Mouse (Mus musculus): ENCODE results near the gene Clec11a. TPM values are rescaled to one million over a fixed set of nuclear protein-coding genes. Genes with fewer than 3 reads are reported as not detected.

Gene Clec11a
- polyA plus RNA-seq (2014; fragmentation: Nextera tagmentation; extraction: Ambion mirVana) = 0.90 and 1.1 TPM in 2 replicates

DNA sequence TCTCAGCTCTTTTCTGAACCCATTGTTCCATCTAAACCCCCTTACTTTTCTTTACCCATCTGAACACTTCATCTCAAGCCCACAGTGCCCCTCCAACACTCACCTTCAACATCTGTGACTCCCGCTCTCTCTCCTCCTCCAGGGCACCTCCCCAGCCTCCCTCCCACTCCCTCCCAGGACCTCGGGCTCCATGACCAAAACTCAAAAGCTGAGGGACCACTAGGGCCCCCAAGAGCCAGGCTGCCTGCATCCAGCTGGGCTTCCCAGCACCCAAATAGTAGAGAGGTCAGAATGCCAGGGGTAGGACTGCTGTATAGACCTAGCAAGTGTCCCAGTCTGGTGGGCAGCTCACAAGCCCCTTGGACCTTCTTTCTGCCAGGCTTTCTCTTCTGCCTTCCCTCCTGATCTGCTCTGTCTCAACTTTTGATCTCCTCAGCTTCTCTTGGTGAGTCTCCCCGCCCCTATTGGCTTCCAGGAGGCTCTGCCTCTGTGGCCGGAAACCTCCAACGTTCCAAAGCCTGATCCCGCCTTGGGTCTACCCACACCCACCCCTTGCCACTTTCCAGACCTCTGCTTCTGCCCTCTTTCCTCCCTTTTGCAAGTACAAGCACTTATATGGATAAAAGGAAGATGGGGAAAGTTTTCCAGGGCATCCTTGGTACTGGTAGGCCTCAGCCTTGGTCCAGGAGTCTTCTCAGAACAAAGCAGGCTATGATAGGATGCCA is at the start of gene Clec11a:
Clec11a (minus strand) TSS at position 387 of the 725 bp plus-strand sequence.
- DNase-seq (ENCODE audit: low spot score) (no peak), ATAC-seq (replicated peaks; ENCODE audit: low FRiP score) (no peak)
- Histone ChIP-seq H3K36me3 (ENCODE audit: control insufficient read depth, insufficient read depth, low read length) (no peaks in the 10 kb centered on the region), H3K4me2 (peak within 1 kb of the TSS; percentile 83), H3K4me3 (ENCODE audit: low read depth, low read length) (peak within 1 kb of the TSS; percentile 33), H3K27me3 (replicated peaks; ENCODE audit: control insufficient read depth, insufficient read depth, low read length) (peaks cover 45% of the 10 kb centered on the region), H3K4me1 (replicated peaks; ENCODE audit: control insufficient read depth, insufficient read depth, low read length) (peaks cover 20% of the 10 kb centered on the region), H3K9ac (ENCODE audit: low read depth, low read length) (peak within 1 kb of the TSS; percentile 20; the same call in 1 of the 2 replicates), H3K27ac (ENCODE audit: low read depth, low read length) (no peak within 1 kb of the TSS), H3K9me3 (ENCODE audit: control insufficient read depth, low read length) (no peaks in the 10 kb centered on the region)
- WGBS = 47% methylated on average over 6 of the region's 6 CpGs

DNA sequence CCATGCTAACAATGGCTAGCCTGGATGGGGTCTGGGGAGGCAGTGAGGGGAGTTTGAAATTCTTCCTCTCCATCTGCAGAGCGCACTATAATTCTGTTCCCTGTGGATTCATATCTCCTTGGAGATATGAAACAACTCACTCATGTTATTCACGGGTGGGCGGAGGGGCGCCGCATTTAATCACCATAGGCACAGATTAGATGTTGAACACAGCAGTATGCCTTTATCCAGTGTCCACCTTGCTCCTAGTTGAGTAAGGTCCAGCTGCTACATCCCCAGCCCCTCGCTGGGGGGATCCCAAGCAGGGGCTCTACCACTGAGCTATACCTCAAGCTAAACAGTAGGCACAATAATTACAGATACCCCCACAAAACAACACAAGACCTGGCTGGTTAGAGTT is 48.7 kb upstream of the Clec11a start:
- Histone ChIP-seq H3K4me1 (replicated peaks; ENCODE audit: control insufficient read depth, insufficient read depth, low read length) (peaks cover 15% of the 10 kb centered on the region), H3K27ac (ENCODE audit: low read depth, low read length) (no peak overlapping the region), H3K27me3 (replicated peaks; ENCODE audit: control insufficient read depth, insufficient read depth, low read length) (peaks cover 94% of the 10 kb centered on the region)

DNA sequence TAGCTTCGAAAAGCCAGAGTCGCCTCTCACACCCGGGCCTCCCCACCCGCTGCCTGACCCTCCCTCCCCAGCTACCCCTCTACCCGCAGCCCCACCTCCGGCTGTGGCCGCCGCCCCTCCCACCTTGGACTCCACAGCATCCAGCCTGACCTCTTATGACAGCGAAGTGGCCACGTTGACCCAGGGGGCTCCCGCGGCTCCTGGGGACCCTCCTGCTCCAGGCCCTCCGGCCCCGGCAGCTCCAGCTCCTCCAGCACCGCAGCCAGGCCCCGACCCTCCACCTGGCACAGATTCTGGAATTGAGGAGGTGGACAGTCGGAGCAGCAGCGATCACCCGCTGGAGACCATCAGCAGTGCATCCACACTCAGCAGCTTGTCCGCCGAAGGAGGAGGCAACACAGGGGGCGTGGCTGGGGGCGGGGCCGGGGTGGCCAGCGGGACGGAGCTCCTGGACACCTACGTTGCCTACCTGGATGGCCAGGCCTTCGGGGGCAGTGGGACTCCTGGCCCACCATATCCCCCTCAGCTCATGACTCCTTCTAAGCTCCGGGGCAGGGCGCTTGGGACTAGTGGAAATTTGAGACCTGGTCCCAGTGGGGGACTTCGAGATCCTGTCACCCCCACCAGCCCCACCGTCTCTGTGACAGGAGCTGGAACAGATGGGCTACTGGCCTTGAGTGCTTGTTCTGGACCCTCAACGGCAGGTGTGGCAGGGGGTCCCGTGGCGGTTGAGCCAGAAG is 47.1 kb upstream of the Clec11a start:
- Histone ChIP-seq H3K9ac (ENCODE audit: low read depth, low read length) (no peak overlapping the region), H3K27ac (ENCODE audit: low read depth, low read length) (no peak overlapping the region), H3K27me3 (replicated peaks; ENCODE audit: control insufficient read depth, insufficient read depth, low read length) (peaks cover 92% of the 10 kb centered on the region), H3K4me1 (replicated peaks; ENCODE audit: control insufficient read depth, insufficient read depth, low read length) (peaks cover 8% of the 10 kb centered on the region), H3K4me2 (peak overlapping the region; percentile 20; the same call in 1 of the 2 replicates), H3K9me3 (ENCODE audit: control insufficient read depth, low read length) (no peaks in the 10 kb centered on the region), H3K36me3 (ENCODE audit: control insufficient read depth, insufficient read depth, low read length) (no peaks in the 10 kb centered on the region), H3K4me3 (ENCODE audit: low read depth, low read length) (0 out of 2 replicates have a peak overlapping the region, but pooled peaks have one; percentile 15)
- DNase-seq (ENCODE audit: low spot score) (peak; percentile 38), ATAC-seq (replicated peaks; ENCODE audit: low FRiP score) (no peak)
- 3% methylated on average over 35 of the region's 35 CpGs for WGBS

More for the DNA sequence above, 48.7 kb upstream of the Clec11a start:
- no peak for ATAC-seq (replicated peaks; ENCODE audit: low FRiP score)
- Histone ChIP-seq H3K36me3 (ENCODE audit: control insufficient read depth, insufficient read depth, low read length) (no peaks in the 10 kb centered on the region), H3K4me2 (no peak overlapping the region), H3K9me3 (ENCODE audit: control insufficient read depth, low read length) (no peaks in the 10 kb centered on the region), H3K4me3 (ENCODE audit: low read depth, low read length) (no peak overlapping the region), H3K9ac (ENCODE audit: low read depth, low read length) (no peak overlapping the region)
- 71% methylated on average over 6 of the region's 6 CpGs for WGBS
- no peak for DNase-seq (ENCODE audit: low spot score)

DNA sequence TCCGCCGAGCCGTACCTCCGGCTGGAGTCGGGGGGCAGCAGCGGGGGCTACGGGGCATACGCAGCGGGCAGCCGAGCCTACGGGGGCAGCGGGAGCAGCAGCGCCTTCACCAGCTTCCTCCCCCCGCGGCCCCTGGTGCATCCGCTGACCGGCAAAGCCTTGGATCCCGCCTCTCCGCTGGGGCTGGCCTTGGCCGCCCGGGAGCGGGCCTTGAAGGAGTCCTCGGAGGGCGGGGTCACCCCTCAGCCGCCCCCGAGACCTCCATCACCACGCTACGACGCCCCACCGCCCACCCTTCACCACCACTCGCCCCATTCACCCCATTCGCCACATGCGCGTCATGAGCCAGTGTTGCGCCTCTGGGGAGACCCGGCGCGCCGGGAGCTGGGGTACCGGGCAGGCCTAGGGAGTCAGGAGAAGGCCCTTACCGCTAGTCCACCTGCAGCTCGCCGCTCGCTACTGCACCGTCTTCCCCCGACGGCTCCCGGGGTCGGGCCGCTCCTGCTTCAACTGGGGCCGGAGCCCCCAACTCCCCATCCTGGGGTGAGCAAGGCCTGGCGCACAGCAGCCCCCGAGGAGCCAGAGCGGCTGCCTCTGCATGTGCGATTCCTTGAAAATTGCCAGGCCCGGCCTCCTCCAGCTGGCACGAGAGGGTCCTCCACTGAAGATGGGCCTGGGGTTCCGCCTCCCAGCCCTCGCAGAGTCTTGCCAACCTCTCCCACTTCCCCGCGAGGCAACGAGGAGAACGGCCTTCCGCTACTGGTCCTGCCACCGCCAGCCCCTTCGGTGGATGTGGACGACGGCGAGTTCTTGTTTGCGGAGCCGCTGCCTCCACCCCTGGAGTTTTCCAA is 46.3 kb upstream of the Clec11a start:
- no peaks in the 10 kb centered on the region for H3K9me3 ChIP-seq (ENCODE audit: control insufficient read depth, low read length)
- peaks cover 94% of the 10 kb centered on the region for H3K27me3 ChIP-seq (replicated peaks; ENCODE audit: control insufficient read depth, insufficient read depth, low read length)
- H3K4me1 ChIP-seq (replicated peaks; ENCODE audit: control insufficient read depth, insufficient read depth, low read length) = peaks cover 8% of the 10 kb centered on the region
- no peak overlapping the region for H3K27ac ChIP-seq (ENCODE audit: low read depth, low read length)
- WGBS = 3% methylated on average over 63 of the region's 71 CpGs
- H3K9ac ChIP-seq (ENCODE audit: low read depth, low read length) = no peak overlapping the region
- H3K4me2 ChIP-seq = peak overlapping the region; percentile 20; the same call in 1 of the 2 replicates
- ATAC-seq (replicated peaks; ENCODE audit: low FRiP score) (no peak), DNase-seq (ENCODE audit: low spot score) (peak; percentile 37)
- no peak overlapping the region for H3K4me3 ChIP-seq (ENCODE audit: low read depth, low read length)
- H3K36me3 ChIP-seq (ENCODE audit: control insufficient read depth, insufficient read depth, low read length) = no peaks in the 10 kb centered on the region

DNA sequence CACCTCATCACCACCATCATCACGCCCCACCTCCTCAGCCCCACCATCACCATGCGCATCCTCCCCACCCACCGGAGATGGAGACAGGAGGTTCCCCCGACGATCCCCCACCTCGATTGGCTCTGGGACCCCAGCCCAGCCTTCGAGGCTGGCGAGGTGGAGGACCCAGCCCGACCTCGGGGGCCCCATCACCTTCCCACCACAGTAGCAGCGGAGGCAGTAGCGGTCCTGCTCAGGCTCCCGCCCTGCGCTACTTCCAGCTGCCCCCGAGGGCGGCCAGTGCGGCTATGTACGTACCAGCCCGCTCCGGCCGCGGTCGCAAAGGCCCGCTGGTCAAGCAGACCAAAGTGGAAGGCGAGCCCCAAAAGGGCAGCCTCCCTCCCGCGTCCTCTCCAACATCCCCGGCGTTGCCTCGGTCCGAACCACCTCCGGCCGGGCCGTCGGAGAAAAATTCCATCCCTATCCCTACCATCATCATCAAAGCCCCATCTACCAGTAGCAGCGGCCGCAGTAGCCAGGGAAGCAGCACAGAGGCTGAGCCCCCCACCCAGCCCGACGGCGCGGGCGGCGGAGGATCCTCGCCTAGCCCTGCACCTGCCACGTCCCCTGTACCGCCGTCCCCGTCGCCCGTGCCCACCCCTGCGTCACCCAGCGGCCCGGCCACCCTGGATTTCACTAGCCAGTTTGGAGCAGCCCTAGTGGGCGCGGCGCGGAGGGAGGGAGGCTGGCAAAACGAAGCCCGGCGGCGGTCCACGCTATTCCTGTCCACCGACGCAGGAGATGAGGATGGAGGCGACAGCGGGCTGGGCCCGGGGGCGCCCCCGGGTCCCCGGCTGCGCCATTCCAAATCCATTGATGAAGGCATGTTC is 45.4 kb upstream of the Clec11a start:
- Histone ChIP-seq H3K27ac (ENCODE audit: low read depth, low read length) (no peak overlapping the region), H3K9ac (ENCODE audit: low read depth, low read length) (no peak overlapping the region), H3K27me3 (replicated peaks; ENCODE audit: control insufficient read depth, insufficient read depth, low read length) (peaks cover 86% of the 10 kb centered on the region), H3K4me3 (ENCODE audit: low read depth, low read length) (no peak overlapping the region), H3K9me3 (ENCODE audit: control insufficient read depth, low read length) (no peaks in the 10 kb centered on the region), H3K36me3 (ENCODE audit: control insufficient read depth, insufficient read depth, low read length) (no peaks in the 10 kb centered on the region), H3K4me1 (replicated peaks; ENCODE audit: control insufficient read depth, insufficient read depth, low read length) (peaks cover 5% of the 10 kb centered on the region; the same call in 1 of the 2 replicates), H3K4me2 (no peak overlapping the region)
- WGBS = 7% methylated on average over 66 of the region's 71 CpGs
- no peak for DNase-seq (ENCODE audit: low spot score)
- no peak for ATAC-seq (replicated peaks; ENCODE audit: low FRiP score)

DNA sequence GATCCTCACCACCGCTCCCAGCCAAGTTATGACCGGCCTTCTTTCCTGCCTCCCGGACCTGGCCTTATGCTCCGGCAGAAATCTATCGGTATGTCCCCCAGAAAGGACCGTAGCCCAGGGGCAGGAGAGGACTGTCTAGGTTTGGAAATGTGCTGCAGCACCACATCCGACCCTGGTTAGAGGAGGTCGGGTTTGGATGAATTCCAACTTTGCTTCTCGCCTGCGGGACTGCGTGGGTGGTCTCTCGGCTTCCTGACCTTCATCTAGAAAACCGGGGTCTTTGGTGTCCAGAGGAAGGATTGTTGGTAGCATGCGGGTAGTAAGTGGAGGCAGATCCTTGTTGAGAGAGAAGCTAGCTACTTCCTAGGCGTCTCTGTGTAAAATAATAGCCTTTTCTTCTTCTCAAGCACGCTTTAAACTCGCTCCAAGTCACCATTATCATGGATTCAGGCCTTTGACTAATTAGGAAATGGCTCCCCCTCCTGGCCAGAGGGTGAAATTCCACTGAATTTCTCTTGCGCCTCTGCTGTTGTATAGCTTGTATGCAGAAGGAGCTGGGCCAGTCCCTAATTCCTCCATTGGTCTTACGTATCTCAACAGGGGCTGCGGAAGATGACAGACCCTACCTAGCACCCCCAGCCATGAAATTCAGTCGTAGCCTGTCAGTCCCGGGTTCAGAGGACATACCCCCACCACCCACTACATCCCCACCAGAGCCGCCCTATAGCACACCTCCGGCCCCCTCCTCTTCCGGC is 44.4 kb upstream of the Clec11a start:
- Histone ChIP-seq H3K4me2 (peak overlapping the region; percentile 43), H3K9ac (ENCODE audit: low read depth, low read length) (no peak overlapping the region), H3K4me1 (replicated peaks; ENCODE audit: control insufficient read depth, insufficient read depth, low read length) (peaks cover 5% of the 10 kb centered on the region; the same call in 1 of the 2 replicates), H3K27ac (ENCODE audit: low read depth, low read length) (no peak overlapping the region), H3K27me3 (replicated peaks; ENCODE audit: control insufficient read depth, insufficient read depth, low read length) (peaks cover 76% of the 10 kb centered on the region), H3K9me3 (ENCODE audit: control insufficient read depth, low read length) (no peaks in the 10 kb centered on the region), H3K4me3 (ENCODE audit: low read depth, low read length) (no peak overlapping the region), H3K36me3 (ENCODE audit: control insufficient read depth, insufficient read depth, low read length) (no peaks in the 10 kb centered on the region)
- DNase-seq (ENCODE audit: low spot score) (peak; percentile 74), ATAC-seq (replicated peaks; ENCODE audit: low FRiP score) (peak; percentile 34; the same call in 1 of the 2 replicates)
- WGBS = 11% methylated on average over 25 of the region's 25 CpGs

DNA sequence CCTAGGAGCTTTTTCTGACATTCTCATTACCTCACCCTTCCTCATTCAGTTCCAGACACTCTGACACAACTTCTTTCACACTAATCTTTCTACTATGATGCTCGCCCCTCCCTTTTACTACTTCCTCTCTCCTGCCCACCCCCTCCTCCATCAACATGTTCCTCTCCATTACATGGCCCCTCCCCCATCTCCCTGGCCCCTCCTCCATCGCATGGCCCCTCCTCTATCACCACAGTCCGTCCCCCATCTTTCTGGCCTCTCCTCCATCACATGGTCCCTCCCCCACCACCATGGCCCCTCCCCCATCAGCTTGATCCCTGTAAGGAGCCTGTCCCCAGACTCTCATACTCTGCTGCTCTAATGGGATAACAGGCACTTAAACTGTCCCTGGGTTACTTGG is 42.3 kb upstream of the Clec11a start:
- DNase-seq (ENCODE audit: low spot score) = no peak
- H3K4me1 ChIP-seq (replicated peaks; ENCODE audit: control insufficient read depth, insufficient read depth, low read length) = peaks cover 5% of the 10 kb centered on the region; the same call in 1 of the 2 replicates
- H3K9me3 ChIP-seq (ENCODE audit: control insufficient read depth, low read length) = no peaks in the 10 kb centered on the region
- no peak overlapping the region for H3K4me3 ChIP-seq (ENCODE audit: low read depth, low read length)
- H3K27me3 ChIP-seq (replicated peaks; ENCODE audit: control insufficient read depth, insufficient read depth, low read length) = peaks cover 62% of the 10 kb centered on the region
- H3K4me2 ChIP-seq = no peak overlapping the region
- 15% methylated on average over 3 of the region's 3 CpGs for WGBS
- no peak overlapping the region for H3K9ac ChIP-seq (ENCODE audit: low read depth, low read length)
- no peak for ATAC-seq (replicated peaks; ENCODE audit: low FRiP score)
- no peak overlapping the region for H3K27ac ChIP-seq (ENCODE audit: low read depth, low read length)
- H3K36me3 ChIP-seq (ENCODE audit: control insufficient read depth, insufficient read depth, low read length) = no peaks in the 10 kb centered on the region
